Mouse (Mus musculus): ENCODE measurements around the gene Lpp. TPM values are rescaled to one million over a fixed set of nuclear protein-coding genes. Genes with fewer than 3 reads are reported as not detected.

Lpp gene
- polyA plus RNA-seq, 1 experiment = 6.2 TPM

DNA sequence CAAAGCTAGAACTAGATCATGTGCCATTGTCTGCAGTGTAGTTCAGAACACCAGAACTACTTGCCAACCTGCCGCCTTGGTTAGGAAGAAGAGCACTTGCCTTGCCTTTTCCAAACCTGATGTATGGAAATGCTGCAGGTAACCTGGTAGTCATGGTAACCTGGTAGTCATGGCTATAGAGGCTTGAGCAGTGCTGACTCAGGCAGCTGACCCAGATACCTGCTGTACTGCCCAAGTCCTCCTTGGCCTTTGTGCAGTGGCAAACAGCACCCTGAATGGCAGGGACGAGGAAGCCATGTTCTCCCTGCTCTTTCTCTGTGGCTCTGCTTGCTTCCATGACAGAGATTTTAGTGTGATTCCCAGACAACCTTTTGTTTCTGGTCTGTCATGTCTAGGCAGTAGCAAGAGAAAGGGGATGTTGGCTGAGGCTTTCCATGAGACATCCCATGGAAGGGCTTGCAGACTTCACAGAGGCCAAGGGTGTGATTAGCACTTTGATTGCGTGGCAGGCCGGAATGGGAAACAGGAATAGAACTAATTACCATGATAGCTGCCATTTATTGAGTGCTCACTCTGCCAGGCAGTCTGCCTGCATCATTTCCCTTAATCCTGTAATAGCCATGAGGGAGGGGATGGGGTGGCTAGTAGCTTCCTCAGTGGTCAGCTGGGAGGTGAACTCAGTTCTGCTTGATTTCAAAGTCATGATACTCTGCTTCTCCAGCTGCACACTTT lies 28.5 kb downstream of the Lpp start:
- Histone ChIP-seq H3K4me3 (replicated peaks; ENCODE audit: control insufficient read depth, low read depth, low read length) (no peak overlapping the region), H3K27ac (ENCODE audit: control insufficient read depth, insufficient read depth, low read depth, low read length, poor library complexity) (no peak overlapping the region), H3K4me1 (ENCODE audit: control insufficient read depth, insufficient read depth, low read length) (peaks cover 1% of the 10 kb centered on the region)
- 87% methylated on average over 4 of the region's 4 CpGs for WGBS
- no peak for TF ChIP-seq CTCF (IDR thresholded peaks at IDR 0.05; ENCODE audit: control insufficient read depth, insufficient read depth, low read length)

DNA sequence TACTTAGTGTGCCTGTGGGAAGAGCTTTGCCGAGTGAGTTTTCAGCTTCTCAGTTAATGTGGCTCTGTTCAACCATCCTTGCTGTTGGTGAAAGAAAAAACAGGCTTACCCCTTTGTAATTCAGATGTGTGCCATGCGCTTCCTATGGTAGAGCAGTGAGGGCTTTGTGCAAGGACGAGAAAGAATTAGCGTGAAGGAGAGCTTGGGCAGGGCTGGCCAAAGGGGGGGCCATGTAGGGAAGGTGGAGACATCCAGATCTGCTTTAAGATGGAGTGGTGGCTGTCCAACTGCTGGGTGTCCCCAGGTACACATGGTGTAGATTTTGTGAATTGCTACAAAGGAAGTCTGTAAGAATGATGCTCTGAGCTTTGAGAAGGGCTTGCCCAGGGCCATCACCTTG lies 29.9 kb downstream of the Lpp start:
- H3K4me3 ChIP-seq (replicated peaks; ENCODE audit: control insufficient read depth, low read depth, low read length) = no peak overlapping the region
- TF ChIP-seq CTCF (IDR thresholded peaks at IDR 0.05; ENCODE audit: control insufficient read depth, insufficient read depth, low read length) (no peak), POLR2A (IDR thresholded peaks at IDR 0.05; ENCODE audit: borderline replicate concordance, control insufficient read depth, low read depth, low read length) (no peak)
- WGBS = 88% methylated on average over 4 of the region's 4 CpGs
- H3K27ac ChIP-seq (ENCODE audit: control insufficient read depth, insufficient read depth, low read depth, low read length, poor library complexity) = no peak overlapping the region
- peaks cover 1% of the 10 kb centered on the region for H3K4me1 ChIP-seq (ENCODE audit: control insufficient read depth, insufficient read depth, low read length)

DNA sequence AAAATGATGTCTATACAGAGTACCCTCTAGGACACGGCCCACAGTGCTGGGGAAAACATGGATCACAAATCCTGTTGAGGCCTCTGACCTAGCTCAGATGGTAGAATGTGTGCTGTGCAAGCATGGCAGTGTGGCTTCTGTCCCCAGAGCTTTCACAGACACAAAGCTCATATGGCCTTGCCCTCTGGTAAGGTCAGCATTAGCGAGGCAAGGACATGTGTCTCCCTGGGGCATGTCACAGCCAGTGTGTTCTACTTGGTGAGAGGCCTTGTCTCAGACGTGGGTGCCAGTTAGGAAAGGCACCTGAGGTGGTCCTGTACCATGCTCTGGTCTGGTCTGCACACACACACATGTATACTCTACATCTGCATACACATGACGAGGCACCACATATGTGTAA lies 30.4 kb downstream of the Lpp start:
- Histone ChIP-seq H3K4me3 (replicated peaks; ENCODE audit: control insufficient read depth, low read depth, low read length) (no peak overlapping the region), H3K4me1 (ENCODE audit: control insufficient read depth, insufficient read depth, low read length) (peaks cover 1% of the 10 kb centered on the region), H3K27ac (ENCODE audit: control insufficient read depth, insufficient read depth, low read depth, low read length, poor library complexity) (no peak overlapping the region)
- 73% methylated on average over 4 of the region's 4 CpGs for WGBS
- TF ChIP-seq CTCF (IDR thresholded peaks at IDR 0.05; ENCODE audit: control insufficient read depth, insufficient read depth, low read length) = no peak
- TF ChIP-seq POLR2A (IDR thresholded peaks at IDR 0.05; ENCODE audit: borderline replicate concordance, control insufficient read depth, low read depth, low read length) = no peak

DNA sequence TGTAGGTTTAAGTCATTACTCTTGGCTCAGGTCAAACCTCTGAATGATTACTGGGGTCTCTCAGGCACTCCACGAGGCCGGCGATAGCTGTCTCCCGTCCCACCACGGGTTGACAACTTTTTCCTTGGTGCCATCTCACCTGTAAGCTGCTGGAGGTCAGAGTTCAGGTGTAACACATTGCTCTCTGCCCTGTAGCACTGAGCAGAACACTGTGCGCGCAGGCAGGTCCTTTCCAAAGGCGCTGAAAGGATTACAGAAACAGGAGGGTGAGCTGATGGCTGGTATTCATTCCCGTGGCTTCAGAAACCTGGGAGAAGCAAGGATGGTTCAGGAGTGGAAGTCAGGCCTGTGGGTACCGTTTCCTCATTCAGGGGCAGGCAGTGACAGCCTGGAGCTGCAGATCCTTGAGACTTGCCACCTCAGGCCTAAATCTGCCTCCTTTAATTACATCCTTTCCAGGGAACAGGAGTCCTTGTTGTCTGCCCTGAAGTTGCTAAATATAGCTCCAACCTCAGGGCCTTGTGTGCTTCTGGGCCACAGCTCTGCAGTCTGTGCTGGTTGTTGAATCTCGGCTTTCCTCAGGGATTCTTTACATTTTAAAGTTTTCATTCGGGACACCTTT lies 31.2 kb downstream of the Lpp start:
- WGBS = 79% methylated on average over 12 of the region's 12 CpGs
- TF ChIP-seq POLR2A (IDR thresholded peaks at IDR 0.05; ENCODE audit: borderline replicate concordance, control insufficient read depth, low read depth, low read length) = no peak
- no peak for TF ChIP-seq CTCF (IDR thresholded peaks at IDR 0.05; ENCODE audit: control insufficient read depth, insufficient read depth, low read length)
- H3K4me1 ChIP-seq (ENCODE audit: control insufficient read depth, insufficient read depth, low read length) = peaks cover 1% of the 10 kb centered on the region
- H3K4me3 ChIP-seq (replicated peaks; ENCODE audit: control insufficient read depth, low read depth, low read length) = no peak overlapping the region
- H3K27ac ChIP-seq (ENCODE audit: control insufficient read depth, insufficient read depth, low read depth, low read length, poor library complexity) = no peak overlapping the region

DNA sequence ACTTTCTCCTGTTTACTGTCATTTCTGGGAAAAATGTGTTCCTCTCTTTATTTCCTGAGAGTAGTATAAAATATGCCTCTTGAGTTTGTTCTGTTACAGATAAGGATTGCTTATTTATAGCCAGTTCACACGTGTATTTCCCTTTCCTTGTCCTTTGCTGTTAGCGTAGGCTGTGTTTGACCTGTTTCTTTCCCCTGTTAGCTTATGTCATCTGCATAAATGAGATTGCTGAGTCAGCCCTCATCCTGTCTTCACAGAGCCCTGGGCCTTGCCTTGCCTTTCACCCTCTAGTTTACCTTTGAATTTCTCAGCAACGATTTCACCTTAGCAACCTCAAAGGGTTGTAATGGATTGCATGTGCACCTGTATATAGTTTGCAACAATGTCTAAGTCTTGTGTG lies 32.5 kb downstream of the Lpp start:
- TF ChIP-seq CTCF (IDR thresholded peaks at IDR 0.05; ENCODE audit: control insufficient read depth, insufficient read depth, low read length) (no peak), POLR2A (IDR thresholded peaks at IDR 0.05; ENCODE audit: borderline replicate concordance, control insufficient read depth, low read depth, low read length) (no peak)
- Histone ChIP-seq H3K4me3 (replicated peaks; ENCODE audit: control insufficient read depth, low read depth, low read length) (no peak overlapping the region), H3K27ac (ENCODE audit: control insufficient read depth, insufficient read depth, low read depth, low read length, poor library complexity) (no peak overlapping the region), H3K4me1 (ENCODE audit: control insufficient read depth, insufficient read depth, low read length) (peaks cover 1% of the 10 kb centered on the region)
- 33% methylated on average over 3 of the region's 3 CpGs for WGBS

DNA sequence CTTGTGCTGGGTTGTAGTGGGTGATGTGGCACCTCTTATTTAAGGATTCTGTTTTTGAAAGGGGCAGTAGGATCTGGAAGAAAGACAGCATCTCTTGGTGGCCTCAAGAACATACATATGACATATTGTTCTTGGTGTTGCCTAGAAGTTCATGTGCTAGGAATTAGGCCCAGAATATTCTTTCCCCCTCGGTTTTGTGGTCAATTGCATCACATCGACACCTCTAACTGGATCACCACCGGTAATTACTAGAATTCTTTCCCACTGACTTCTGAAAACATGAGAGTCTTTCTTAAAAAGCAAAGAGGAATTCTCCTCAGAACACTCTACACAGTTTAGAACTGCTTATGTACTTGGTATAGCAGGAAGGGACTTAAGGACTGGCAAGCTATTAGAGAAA lies 34.3 kb downstream of the Lpp start:
- Histone ChIP-seq H3K4me3 (replicated peaks; ENCODE audit: control insufficient read depth, low read depth, low read length) (no peak overlapping the region), H3K4me1 (ENCODE audit: control insufficient read depth, insufficient read depth, low read length) (no peaks in the 10 kb centered on the region), H3K27ac (ENCODE audit: control insufficient read depth, insufficient read depth, low read depth, low read length, poor library complexity) (no peak overlapping the region)
- 44% methylated on average over 3 of the region's 3 CpGs for WGBS
- TF ChIP-seq CTCF (IDR thresholded peaks at IDR 0.05; ENCODE audit: control insufficient read depth, insufficient read depth, low read length) (no peak), POLR2A (IDR thresholded peaks at IDR 0.05; ENCODE audit: borderline replicate concordance, control insufficient read depth, low read depth, low read length) (no peak)

DNA sequence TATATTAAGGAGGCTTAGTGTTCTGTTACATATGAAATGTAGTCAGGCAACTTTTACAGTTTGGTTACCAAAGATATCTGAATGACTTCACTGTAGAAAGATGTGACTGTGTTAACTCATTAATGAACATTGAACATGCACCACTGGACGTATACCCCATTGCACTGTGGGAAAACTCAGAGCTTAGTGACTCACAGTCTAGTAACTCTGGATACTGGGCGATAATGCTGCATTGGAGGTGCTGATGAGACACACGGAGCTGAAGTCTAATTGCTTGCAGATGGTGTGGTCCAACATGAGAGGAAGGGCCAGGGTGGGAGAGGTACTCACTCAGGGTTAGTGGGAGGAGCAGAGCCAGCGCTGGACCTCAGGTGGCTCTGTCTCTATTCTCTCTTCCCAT lies 34.7 kb downstream of the Lpp start:
- Histone ChIP-seq H3K4me1 (ENCODE audit: control insufficient read depth, insufficient read depth, low read length) (no peaks in the 10 kb centered on the region), H3K27ac (ENCODE audit: control insufficient read depth, insufficient read depth, low read depth, low read length, poor library complexity) (no peak overlapping the region), H3K4me3 (replicated peaks; ENCODE audit: control insufficient read depth, low read depth, low read length) (no peak overlapping the region)
- WGBS = 83% methylated on average over 4 of the region's 4 CpGs
- TF ChIP-seq CTCF (IDR thresholded peaks at IDR 0.05; ENCODE audit: control insufficient read depth, insufficient read depth, low read length) (no peak), POLR2A (IDR thresholded peaks at IDR 0.05; ENCODE audit: borderline replicate concordance, control insufficient read depth, low read depth, low read length) (no peak)

DNA sequence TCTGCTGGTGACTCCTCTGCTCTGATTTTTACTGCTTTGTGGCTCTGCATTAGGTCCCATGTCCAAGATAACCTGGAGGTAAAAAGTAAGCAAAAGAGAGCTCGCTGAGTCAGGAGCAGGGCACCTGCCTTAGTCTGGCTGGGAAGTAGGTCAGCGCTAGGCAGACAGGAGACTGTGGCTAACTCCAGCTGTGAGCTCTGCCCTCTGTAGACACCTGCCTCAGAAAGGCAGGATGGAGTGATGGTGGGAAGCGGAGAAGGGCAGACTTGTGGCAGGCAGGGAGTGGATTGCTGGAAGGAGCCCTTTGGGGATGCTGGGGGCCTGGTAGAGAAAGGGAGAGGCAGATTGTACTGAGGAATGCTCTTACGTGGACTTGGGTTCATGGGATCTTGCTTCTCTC lies 35.4 kb downstream of the Lpp start:
- TF ChIP-seq POLR2A (IDR thresholded peaks at IDR 0.05; ENCODE audit: borderline replicate concordance, control insufficient read depth, low read depth, low read length) (no peak), CTCF (IDR thresholded peaks at IDR 0.05; ENCODE audit: control insufficient read depth, insufficient read depth, low read length) (no peak)
- H3K27ac ChIP-seq (ENCODE audit: control insufficient read depth, insufficient read depth, low read depth, low read length, poor library complexity) = no peak overlapping the region

More for the DNA sequence above, 35.4 kb downstream of the Lpp start:
- WGBS = 87% methylated on average over 4 of the region's 4 CpGs
- no peaks in the 10 kb centered on the region for H3K4me1 ChIP-seq (ENCODE audit: control insufficient read depth, insufficient read depth, low read length)
- H3K4me3 ChIP-seq (replicated peaks; ENCODE audit: control insufficient read depth, low read depth, low read length) = no peak overlapping the region
